Comparison of ENCODE assay signal across 8 mouse cellular contexts in genomic region chr2:172346933-172347611, GRCm38 (mm10). TPM values are rescaled to one million over a fixed set of nuclear protein-coding genes. Genes with fewer than 3 reads are reported as not detected.
DNase-seq lines count a peak whose midpoint lies in the region; ATAC-seq and TF ChIP-seq lines count a peak whose summit lies in the region.

No protein-coding gene starts in this region.

- no peaks in the 10 kb centered on the region for H3K4me1 ChIP-seq in cerebellum, adult 2 months (ENCODE audit: control insufficient read depth, insufficient read depth, low read length)
- 0 out of 2 replicates have a peak, but pooled peaks cover 5% of the 10 kb centered on the region for H3K4me1 ChIP-seq in forebrain, postnatal 0 days (ENCODE audit: insufficient read depth)
- H3K4me1 ChIP-seq in midbrain, embryonic 10.5 days: peaks cover 66% of the 10 kb centered on the region

- WGBS in cerebellum, adult 2 months: 67% methylated on average over 8 of the region's 8 CpGs
- WGBS in forebrain, postnatal 0 days: 53% methylated on average over 8 of the region's 8 CpGs
- WGBS in midbrain, embryonic 10.5 days: 80% methylated on average over 8 of the region's 8 CpGs

- TF ChIP-seq CTCF in cerebellum, adult 2 months (IDR thresholded peaks at IDR 0.05; ENCODE audit: borderline replicate concordance, insufficient read depth, low read depth, low read length): no peak
- TF ChIP-seq CTCF in forebrain, postnatal 0 days (IDR thresholded peaks at IDR 0.05; ENCODE audit: low read depth): no peak

- no peak overlapping the region for H3K9ac ChIP-seq in forebrain, postnatal 0 days

- no peak overlapping the region for H3K4me3 ChIP-seq in cerebellum, adult 2 months (replicated peaks; ENCODE audit: insufficient read depth, low read depth, low read length)
- H3K4me3 ChIP-seq in forebrain, postnatal 0 days (ENCODE audit: low read depth, low read length): peak overlapping the region; percentile 68
- peak overlapping the region; percentile 77 for H3K4me3 ChIP-seq in midbrain, embryonic 10.5 days

- ATAC-seq in forebrain, postnatal 0 days: no peak

- H3K27me3 ChIP-seq in cerebellum, adult 2 months (ENCODE audit: control insufficient read depth, insufficient read depth, low read length): no peaks in the 10 kb centered on the region
- H3K27me3 ChIP-seq in forebrain, postnatal 0 days (ENCODE audit: insufficient read depth, low read length): no peaks in the 10 kb centered on the region
- peaks cover 7% of the 10 kb centered on the region for H3K27me3 ChIP-seq in midbrain, embryonic 10.5 days (ENCODE audit: low read depth, poor library complexity, severe bottlenecking)

- DNase-seq in cerebellum, adult 9-11 months: peak; percentile 26
- DNase-seq in cerebellum, adult 2 months: no peak
- peak; percentile 64 for DNase-seq in adrenal gland, postnatal 14 days
- no peak for DNase-seq in forebrain, postnatal 0 days
- no peak for DNase-seq in midbrain, embryonic 10.5 days (ENCODE audit: low spot score)
- no peak for DNase-seq in left cerebral cortex, postnatal 25 days (ENCODE audit: low spot score in 2 of 2)
- no peak for DNase-seq in kidney, postnatal 4 days
- no peak for DNase-seq in gastrocnemius, postnatal 4 days (ENCODE audit: low spot score in 2 of 2)

- intact Hi-C loops in left cerebral cortex, postnatal 25 days (cut with DNase I): no loop called here

- H3K27ac ChIP-seq in cerebellum, adult 2 months (ENCODE audit: insufficient read depth, low read length): no peak overlapping the region
- H3K27ac ChIP-seq in forebrain, postnatal 0 days (ENCODE audit: low read depth, low read length): peak overlapping the region; percentile 40; the same call in 1 of the 2 replicates
- peak overlapping the region; percentile 74 for H3K27ac ChIP-seq in midbrain, embryonic 10.5 days (replicated peaks)

- H3K9me3 ChIP-seq in forebrain, postnatal 0 days (ENCODE audit: low read length): no peaks in the 10 kb centered on the region
- H3K9me3 ChIP-seq in midbrain, embryonic 10.5 days (replicated peaks): no peaks in the 10 kb centered on the region

- H3K4me2 ChIP-seq in forebrain, postnatal 0 days (ENCODE audit: low read depth): peak overlapping the region; percentile 100

- TF ChIP-seq POLR2A in cerebellum, adult 2 months (IDR thresholded peaks at IDR 0.05; ENCODE audit: borderline replicate concordance, insufficient read depth, low read length): no peak

- H3K36me3 ChIP-seq in forebrain, postnatal 0 days (ENCODE audit: insufficient read depth): no peaks in the 10 kb centered on the region
- no peaks in the 10 kb centered on the region for H3K36me3 ChIP-seq in midbrain, embryonic 10.5 days

RNA-seq across cellular contexts. Expression of gene Fam210b, which starts 1.7 kb away (rescaled TPM):
- polyA plus RNA-seq in cerebellum, adult 2 months (2012; rRNA removed): 13.0 and 14.0 TPM in 2 replicates
- 17.1 and 26.9 TPM in 2 replicates for total RNA-seq in adrenal gland, postnatal 14 days (2021)
- total RNA-seq in forebrain, postnatal 0 days (2014; rRNA removed): 14.9 and 17.5 TPM in 2 replicates
- polyA plus RNA-seq in forebrain, postnatal 0 days (2015; fragmentation: Nextera tagmentation; extraction: Ambion mirVana): 43.5 and 49.3 TPM in 2 replicates
- polyA plus RNA-seq in midbrain, embryonic 10.5 days (2016; fragmentation: Nextera tagmentation; extraction: Ambion mirVana): 24.3 and 33.1 TPM in 2 replicates
- total RNA-seq in left cerebral cortex, postnatal 25 days (2021): 10 to 100 TPM; 12.2 to 13.2 TPM
- total RNA-seq in gastrocnemius, postnatal 4 days (2021): 1 to 10 TPM; 4.3 to 4.6 TPM

RNA-seq across cellular contexts. Expression of gene Aurka, which starts 23.3 kb away (rescaled TPM):
- 2.1 and 2.2 TPM in 2 replicates for polyA plus RNA-seq in cerebellum, adult 2 months (2012; rRNA removed)
- total RNA-seq in adrenal gland, postnatal 14 days (2021): 10.5 and 14.6 TPM in 2 replicates
- 4.7 and 9.2 TPM in 2 replicates for total RNA-seq in forebrain, postnatal 0 days (2014; rRNA removed)
- 8.8 and 10.4 TPM in 2 replicates for polyA plus RNA-seq in forebrain, postnatal 0 days (2015; fragmentation: Nextera tagmentation; extraction: Ambion mirVana)
- polyA plus RNA-seq in midbrain, embryonic 10.5 days (2016; fragmentation: Nextera tagmentation; extraction: Ambion mirVana): 196 and 221 TPM in 2 replicates
- total RNA-seq in left cerebral cortex, postnatal 25 days (2021): 1 to 10 TPM; 1.3 to 1.8 TPM
- total RNA-seq in gastrocnemius, postnatal 4 days (2021): 10 to 100 TPM; 12.2 to 12.8 TPM

RNA-seq across cellular contexts. Expression of gene Cstf1, which starts 23.4 kb away (rescaled TPM):
- polyA plus RNA-seq in cerebellum, adult 2 months (2012; rRNA removed): 28.2 and 31.6 TPM in 2 replicates
- total RNA-seq in adrenal gland, postnatal 14 days (2021): 35.5 and 36.1 TPM in 2 replicates
- total RNA-seq in forebrain, postnatal 0 days (2014; rRNA removed): 30.3 and 37.6 TPM in 2 replicates
- 28.9 and 29.3 TPM in 2 replicates for polyA plus RNA-seq in forebrain, postnatal 0 days (2015; fragmentation: Nextera tagmentation; extraction: Ambion mirVana)
- polyA plus RNA-seq in midbrain, embryonic 10.5 days (2016; fragmentation: Nextera tagmentation; extraction: Ambion mirVana): 51.0 and 58.0 TPM in 2 replicates
- 10 to 100 TPM; 24.9 to 27.5 TPM for total RNA-seq in left cerebral cortex, postnatal 25 days (2021)
- 10 to 100 TPM; 27.0 to 29.9 TPM for total RNA-seq in gastrocnemius, postnatal 4 days (2021)

RNA-seq across cellular contexts. Expression of gene Cass4, which starts 46.5 kb away (rescaled TPM):
- 0.11 and 0.14 TPM in 2 replicates for polyA plus RNA-seq in cerebellum, adult 2 months (2012; rRNA removed)
- 0.15 and 0.53 TPM in 2 replicates for total RNA-seq in adrenal gland, postnatal 14 days (2021)
- total RNA-seq in forebrain, postnatal 0 days (2014; rRNA removed): 0.08 and 0.24 TPM in 2 replicates
- polyA plus RNA-seq in forebrain, postnatal 0 days (2015; fragmentation: Nextera tagmentation; extraction: Ambion mirVana): 0.12 and 0.13 TPM in 2 replicates
- 0.21 and 0.25 TPM in 2 replicates for polyA plus RNA-seq in midbrain, embryonic 10.5 days (2016; fragmentation: Nextera tagmentation; extraction: Ambion mirVana)
- total RNA-seq in left cerebral cortex, postnatal 25 days (2021): under 1 TPM; 0.55 to 0.78 TPM
- total RNA-seq in gastrocnemius, postnatal 4 days (2021): 1 to 10 TPM in 1 of 2 experiments, under 1 TPM in 1; 0.62 to 1.1 TPM

Comparison
In these comparisons a context has a peak if more than half of its experiments do, and no peak if none do; other contexts are left out.
1. DNase-seq: peak in cerebellum, adult 9-11 months (single experiment) and adrenal gland, postnatal 14 days (single experiment); none in cerebellum, adult 2 months (0 of 2), forebrain, postnatal 0 days (single experiment), midbrain, embryonic 10.5 days (single experiment), left cerebral cortex, postnatal 25 days (0 of 2), kidney, postnatal 4 days (0 of 2) and gastrocnemius, postnatal 4 days (0 of 2).